Mouse (Mus musculus) left cerebral cortex, postnatal 10 days (tissue): ENCODE measurements at regions not wholly inside any gene's neighbourhood (a gene's known extent, or its start where the extent isn't known, plus 50 kb on each side); places are given as distances from the start of the nearest gene placed in this dataset.

ENCODE experiments used
- DNase-seq, 2 experiments: peaks; one replicate each; pipeline ENCODE4 v3.0.0; 2021 to 2022; ENCODE audit warnings: low spot score in 2 of 2, mixed read lengths in 1 of 2; ENCODE audit errors: extremely low spot score in 1 of 2
- intact Hi-C: fragments of 180-260 bp; cut with DNase I; formaldehyde crosslinking; loops from one replicate; pipeline ENCODE4 v1.15.1; 2025

DNA sequence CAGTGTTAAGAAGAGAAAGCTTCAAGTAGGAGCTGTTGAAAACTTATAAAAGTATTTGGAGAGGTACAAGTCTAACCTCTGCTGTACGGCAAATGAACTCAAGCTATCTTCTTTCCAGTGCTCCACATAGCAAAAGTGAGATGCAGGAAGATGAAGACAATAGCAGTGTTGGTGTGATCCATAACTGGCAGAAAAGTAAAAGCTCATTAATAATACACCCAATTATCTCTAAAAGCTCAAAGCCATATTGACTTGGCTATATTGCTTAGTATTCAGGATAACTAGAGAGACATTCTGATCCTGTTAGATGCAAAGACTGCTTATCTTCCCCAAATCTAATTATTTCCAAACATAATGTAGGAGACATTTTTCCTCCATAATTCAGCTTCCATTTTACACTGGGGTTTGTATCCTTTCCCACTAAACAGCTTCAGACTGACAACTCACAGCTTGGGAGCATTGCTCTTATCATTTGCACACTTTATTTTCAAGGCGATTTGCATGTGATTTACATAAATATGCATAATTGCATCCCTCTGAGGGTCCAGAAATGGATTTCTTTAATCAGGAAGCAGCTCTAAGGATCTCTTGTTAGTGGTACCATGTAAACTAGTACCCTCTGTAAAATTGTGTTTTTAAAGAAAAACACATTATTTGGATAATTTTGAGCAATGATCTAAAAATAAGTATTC is 248.5 kb upstream of the Pom121l12 start:
- peak in 1 of 2 experiments; percentile 11 for DNase-seq
- intact Hi-C loops: no loop called here

- intact Hi-C loops: no loop called here
- DNase-seq: no peak
Measured at GRCm38 (mm10) chr11:14378512-14378911, 220.6 kb upstream of the Pom121l12 start.

DNA sequence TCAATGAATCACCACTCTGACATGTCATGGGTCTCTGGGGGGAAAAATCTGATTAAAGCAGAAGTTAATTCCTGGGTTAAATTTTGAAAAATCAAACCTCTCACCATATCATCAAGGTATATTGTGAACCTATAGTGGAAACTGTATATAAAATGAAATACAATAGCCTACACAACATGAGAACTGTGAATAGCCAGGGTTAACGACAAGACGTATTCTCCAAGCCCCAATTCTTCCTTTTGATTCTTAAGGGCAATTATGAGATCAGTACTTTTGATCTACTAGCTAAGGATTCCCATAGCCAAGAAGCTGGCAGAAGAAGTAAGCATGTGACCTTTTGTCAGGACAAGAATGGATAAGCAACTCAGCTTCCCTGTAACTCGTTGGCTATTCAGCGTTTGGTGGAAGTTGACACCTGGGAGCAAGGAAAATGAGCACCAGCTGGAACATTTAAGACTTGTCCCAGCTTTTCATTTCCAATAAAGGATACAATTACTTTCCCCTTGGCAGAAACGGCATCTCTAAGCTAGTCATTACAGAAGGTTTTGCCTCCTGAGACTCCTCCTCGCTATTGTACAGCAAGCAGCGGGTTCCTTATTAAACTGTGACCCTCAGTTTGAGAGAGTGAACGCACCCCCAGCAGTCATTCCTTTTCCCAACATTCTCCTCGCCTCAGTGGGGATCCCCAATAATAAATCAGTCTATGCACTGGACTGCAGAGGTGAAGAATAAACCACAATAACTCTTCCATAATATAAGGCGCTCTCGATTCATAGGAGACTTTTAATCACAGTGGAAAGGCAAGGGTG is 219.1 kb upstream of the Pom121l12 start:
- no peak for DNase-seq
- intact Hi-C loops: no loop called here

DNA sequence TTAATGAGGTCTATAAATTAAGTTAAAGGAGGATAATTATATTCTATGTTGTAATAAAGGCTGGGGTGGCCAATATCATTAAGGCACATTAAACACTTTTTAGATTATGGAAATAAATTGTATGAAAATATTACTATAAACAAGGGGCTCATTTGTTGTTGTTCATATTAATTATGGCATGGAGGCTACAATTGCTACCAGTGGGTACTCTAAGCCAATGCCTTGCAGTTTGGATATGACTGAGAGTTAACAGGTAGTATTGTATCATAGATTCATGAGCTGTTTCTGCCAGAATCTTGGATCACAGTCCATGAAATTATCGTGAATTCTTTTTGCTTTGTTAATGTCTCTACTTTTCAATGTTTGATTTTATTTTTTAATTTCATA is 218.5 kb upstream of the Pom121l12 start:
- intact Hi-C loops: no loop called here
- no peak for DNase-seq

DNA sequence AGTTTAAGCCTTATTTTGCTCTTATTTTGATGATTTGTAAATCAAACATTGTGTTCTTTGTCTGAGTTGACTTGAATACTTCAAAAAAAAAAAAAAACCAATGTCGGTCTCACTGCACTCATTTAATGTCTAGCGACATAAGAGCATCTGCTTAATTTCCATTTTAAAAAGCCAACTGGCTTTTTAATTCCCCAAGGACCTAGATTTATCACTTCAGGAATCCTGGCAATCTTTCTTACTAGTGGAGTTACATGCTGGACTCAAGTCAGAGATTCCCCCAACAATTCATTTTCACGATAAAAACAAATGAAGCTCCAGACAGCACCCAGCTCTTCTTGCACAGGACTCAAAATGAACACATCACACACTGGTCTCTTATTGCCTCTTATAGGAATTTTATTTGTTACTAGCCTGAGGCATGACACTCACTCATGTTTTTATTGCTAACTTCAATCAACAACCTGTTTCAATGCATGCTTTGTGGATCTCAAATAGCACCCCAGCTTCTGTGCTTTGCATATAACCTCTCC is 212.0 kb upstream of the Pom121l12 start:
- DNase-seq: no peak
- intact Hi-C loops: no loop called here

DNA sequence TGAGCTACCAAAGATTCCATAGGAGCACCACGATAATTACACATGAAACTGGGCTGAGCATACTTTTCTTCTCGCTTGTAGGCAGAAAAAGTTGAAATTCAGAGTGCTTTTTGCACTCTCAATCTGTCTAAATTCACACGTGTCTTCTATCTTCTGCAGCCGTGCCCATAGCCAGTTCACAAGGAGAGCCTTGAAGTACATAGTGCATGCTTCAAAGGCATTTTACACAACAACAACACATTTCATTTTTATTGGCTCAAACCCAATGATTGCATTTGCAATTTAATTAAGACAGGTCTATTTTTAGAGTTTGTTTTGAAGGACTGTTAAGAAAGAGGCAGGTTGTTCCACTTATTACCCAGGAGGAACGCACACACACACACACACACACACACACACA is 211.4 kb upstream of the Pom121l12 start:
- intact Hi-C loops: no loop called here
- DNase-seq: no peak
